Mouse (Mus musculus) testis, adult 2 months (tissue): ENCODE data around the gene Ly6c1.

Experiments used
- CTCF ChIP-seq: fragments of 200-500 bp; IDR thresholded peaks from 2 replicates; pipeline ENCODE4 v1.5.1; 2012; ENCODE audit warnings: low read depth, mild to moderate bottlenecking, inconsistent platforms, low read length, moderate library complexity; ENCODE audit not compliant: control insufficient read depth, insufficient read depth, insufficient replicate concordance
- POLR2A ChIP-seq: fragments of 200-500 bp; IDR thresholded peaks from 2 replicates; pipeline ENCODE4 v1.6.1; 2012; ENCODE audit warnings: low read depth, mild to moderate bottlenecking, inconsistent platforms, low read length, moderate library complexity; ENCODE audit not compliant: control insufficient read depth

- no peak for TF ChIP-seq CTCF
- no peak for TF ChIP-seq POLR2A
Measured at GRCm38 (mm10) chr15:75069965-75070364, 21.3 kb upstream of the Ly6c1 start.
